Mouse (Mus musculus) cerebellum, adult 2 months (tissue): ENCODE measurements around the gene Fyn.

Experiments
- CTCF ChIP-seq: fragments of 200-500 bp; IDR thresholded peaks from 2 replicates; pipeline ENCODE4 v1.5.1; 2011; ENCODE audit warnings: low read depth, mild to moderate bottlenecking, control low read depth, low read length, moderate library complexity, borderline replicate concordance; ENCODE audit not compliant: insufficient read depth
- POLR2A ChIP-seq: fragments of 200-500 bp; IDR thresholded peaks from 2 replicates; pipeline ENCODE4 v1.6.1; 2011; ENCODE audit warnings: low read length, control low read depth, borderline replicate concordance; ENCODE audit not compliant: insufficient read depth

DNA sequence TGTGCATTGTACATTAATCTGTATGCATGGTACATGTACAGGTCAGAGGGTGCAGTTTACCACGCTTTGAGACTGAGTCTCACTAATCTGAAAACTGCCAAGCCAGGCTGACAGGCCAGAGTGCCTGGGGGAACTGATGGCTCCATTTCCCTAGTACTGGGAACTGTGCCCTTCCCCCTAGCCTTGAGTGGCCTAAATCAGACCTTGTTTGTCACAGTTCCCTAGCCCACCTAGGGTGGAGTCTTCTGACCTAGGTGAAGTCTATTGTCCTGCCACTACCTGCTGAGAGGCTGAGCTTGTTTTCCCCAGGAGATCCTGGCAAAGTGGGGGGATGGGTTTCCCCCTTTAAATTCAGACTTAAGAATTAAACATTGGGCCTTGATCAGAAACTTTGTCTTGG is 226.1 kb downstream of the Fyn start:
- TF ChIP-seq CTCF (no peak), POLR2A (no peak)
